Mouse (Mus musculus): ENCODE results near the gene Stmn1.

Gene Stmn1

GRCm38 (mm10) chr4:134468215-134468575, at the start of gene Stmn1:
Gene Stmn1 (plus strand): TSS chr4:134468320.
- peak; percentile 98 for DNase-seq (ENCODE audit: low spot score in 2 of 2)

- no peak for DNase-seq (ENCODE audit: low spot score in 2 of 2)
These were observed 46.1 kb upstream of the Stmn1 start for GRCm38 (mm10) chr4:134421971-134422370.

- no peak for DNase-seq (ENCODE audit: low spot score in 2 of 2)
These were observed 44.2 kb upstream of the Stmn1 start for GRCm38 (mm10) chr4:134423949-134424348.

GRCm38 (mm10) chr4:134425088-134425487, 43.0 kb upstream of the Stmn1 start:
- no peak for DNase-seq (ENCODE audit: low spot score in 2 of 2)

GRCm38 (mm10) chr4:134430381-134431004, 37.6 kb upstream of the Stmn1 start:
- DNase-seq (ENCODE audit: low spot score in 2 of 2): peak; percentile 94 to 97

- peak; percentile 68 to 70 for DNase-seq (ENCODE audit: low spot score in 2 of 2)
These were observed 35.3 kb upstream of the Stmn1 start for GRCm38 (mm10) chr4:134432686-134433360.

GRCm38 (mm10) chr4:134436185-134436584, 31.9 kb upstream of the Stmn1 start:
- no peak for DNase-seq (ENCODE audit: low spot score in 2 of 2)

- DNase-seq (ENCODE audit: low spot score in 2 of 2): no peak
These were observed 31.5 kb upstream of the Stmn1 start for GRCm38 (mm10) chr4:134436659-134437058.

GRCm38 (mm10) chr4:134439119-134439518, 29.0 kb upstream of the Stmn1 start:
- DNase-seq (ENCODE audit: low spot score in 2 of 2): no peak

GRCm38 (mm10) chr4:134439919-134440318, 28.2 kb upstream of the Stmn1 start:
- no peak for DNase-seq (ENCODE audit: low spot score in 2 of 2)

- DNase-seq (ENCODE audit: low spot score in 2 of 2): no peak
These were observed 25.9 kb upstream of the Stmn1 start for GRCm38 (mm10) chr4:134442216-134442615.

- no peak for DNase-seq (ENCODE audit: low spot score in 2 of 2)
These were observed 24.5 kb upstream of the Stmn1 start for GRCm38 (mm10) chr4:134443589-134443988.

- peak; percentile 76 to 87 for DNase-seq (ENCODE audit: low spot score in 2 of 2)
These were observed 23.2 kb upstream of the Stmn1 start for GRCm38 (mm10) chr4:134444949-134445348.

- no peak for DNase-seq (ENCODE audit: low spot score in 2 of 2)
These were observed 22.6 kb upstream of the Stmn1 start for GRCm38 (mm10) chr4:134445489-134445888.

- no peak for DNase-seq (ENCODE audit: low spot score in 2 of 2)
These were observed 20.2 kb upstream of the Stmn1 start for GRCm38 (mm10) chr4:134447966-134448365.

GRCm38 (mm10) chr4:134449595-134450391, 18.3 kb upstream of the Stmn1 start:
- peak; percentile 70 to 77 for DNase-seq (ENCODE audit: low spot score in 2 of 2)

- DNase-seq (ENCODE audit: low spot score in 2 of 2): peak in 1 of 2 experiments; percentile 71
These were observed 17.5 kb upstream of the Stmn1 start for GRCm38 (mm10) chr4:134450392-134451195.

- no peak for DNase-seq (ENCODE audit: low spot score in 2 of 2)
These were observed 16.6 kb upstream of the Stmn1 start for GRCm38 (mm10) chr4:134451484-134451883.

- no peak for DNase-seq (ENCODE audit: low spot score in 2 of 2)
These were observed 14.3 kb upstream of the Stmn1 start for GRCm38 (mm10) chr4:134453619-134454400.

- no peak for DNase-seq (ENCODE audit: low spot score in 2 of 2)
These were observed 12.8 kb upstream of the Stmn1 start for GRCm38 (mm10) chr4:134455310-134455709.

All from right cerebral cortex, postnatal 10 days (tissue).